Mouse (Mus musculus): ENCODE measurements at regions not wholly inside any gene's neighbourhood (a gene's known extent, or its start where the extent isn't known, plus 50 kb on each side); places are given as distances from the start of the nearest gene placed in this dataset.

- Histone ChIP-seq H3K4me3 (ENCODE audit: control insufficient read depth, low read depth, low read length) (no peak overlapping the region), H3K27me3 (ENCODE audit: control insufficient read depth, insufficient read depth, low read length) (no peaks in the 10 kb centered on the region), H3K4me1 (ENCODE audit: control insufficient read depth, insufficient read depth, low read length) (peaks cover 2% of the 10 kb centered on the region; the same call in 1 of the 2 replicates), H3K27ac (ENCODE audit: control insufficient read depth, insufficient read depth, low read depth, low read length) (no peak overlapping the region), H3K36me3 (ENCODE audit: control insufficient read depth, insufficient read depth, low read length) (no peaks in the 10 kb centered on the region)
- TF ChIP-seq CTCF (IDR thresholded peaks at IDR 0.05; ENCODE audit: control insufficient read depth, insufficient read depth, insufficient replicate concordance, low read depth, low read length): no peak
Observed at GRCm38 (mm10) chr6:51181905-51182304, 250.6 kb upstream of the Nfe2l3 start.

DNA sequence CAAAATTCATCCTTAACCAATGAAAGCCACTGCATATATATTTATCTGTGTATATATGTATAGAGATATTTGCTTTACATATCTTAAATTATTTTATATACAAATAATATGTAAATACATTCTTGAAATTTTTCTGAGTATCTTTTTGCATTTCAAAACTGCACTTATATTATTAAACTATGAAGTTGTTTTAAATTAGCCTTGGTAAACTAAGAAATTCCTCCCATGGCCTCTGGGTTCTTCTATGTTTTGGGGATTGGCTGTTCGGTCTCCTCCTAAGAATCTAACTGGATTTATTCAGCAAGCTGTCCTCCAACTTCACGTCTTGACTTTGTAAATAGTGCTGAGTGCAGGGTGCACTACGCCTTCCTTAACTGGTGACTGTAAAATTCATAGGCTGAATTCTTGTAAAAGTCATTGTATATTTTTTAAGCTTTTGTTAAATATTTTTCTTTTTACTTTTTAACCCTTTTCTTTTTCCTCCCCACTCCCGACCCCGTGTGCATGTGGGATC lies 249.6 kb upstream of the Nfe2l3 start:
- Histone ChIP-seq H3K4me1 (ENCODE audit: control insufficient read depth, insufficient read depth, low read length) (peaks cover 2% of the 10 kb centered on the region; the same call in 1 of the 2 replicates), H3K27ac (ENCODE audit: control insufficient read depth, insufficient read depth, low read depth, low read length) (no peak overlapping the region), H3K27me3 (ENCODE audit: control insufficient read depth, insufficient read depth, low read length) (no peaks in the 10 kb centered on the region), H3K4me3 (ENCODE audit: control insufficient read depth, low read depth, low read length) (no peak overlapping the region), H3K36me3 (ENCODE audit: control insufficient read depth, insufficient read depth, low read length) (no peaks in the 10 kb centered on the region)
- TF ChIP-seq CTCF (IDR thresholded peaks at IDR 0.05; ENCODE audit: control insufficient read depth, insufficient read depth, insufficient replicate concordance, low read depth, low read length): no peak
- TF ChIP-seq POLR2A (IDR thresholded peaks at IDR 0.05; ENCODE audit: control insufficient read depth, low read depth, low read length): no peak

DNA sequence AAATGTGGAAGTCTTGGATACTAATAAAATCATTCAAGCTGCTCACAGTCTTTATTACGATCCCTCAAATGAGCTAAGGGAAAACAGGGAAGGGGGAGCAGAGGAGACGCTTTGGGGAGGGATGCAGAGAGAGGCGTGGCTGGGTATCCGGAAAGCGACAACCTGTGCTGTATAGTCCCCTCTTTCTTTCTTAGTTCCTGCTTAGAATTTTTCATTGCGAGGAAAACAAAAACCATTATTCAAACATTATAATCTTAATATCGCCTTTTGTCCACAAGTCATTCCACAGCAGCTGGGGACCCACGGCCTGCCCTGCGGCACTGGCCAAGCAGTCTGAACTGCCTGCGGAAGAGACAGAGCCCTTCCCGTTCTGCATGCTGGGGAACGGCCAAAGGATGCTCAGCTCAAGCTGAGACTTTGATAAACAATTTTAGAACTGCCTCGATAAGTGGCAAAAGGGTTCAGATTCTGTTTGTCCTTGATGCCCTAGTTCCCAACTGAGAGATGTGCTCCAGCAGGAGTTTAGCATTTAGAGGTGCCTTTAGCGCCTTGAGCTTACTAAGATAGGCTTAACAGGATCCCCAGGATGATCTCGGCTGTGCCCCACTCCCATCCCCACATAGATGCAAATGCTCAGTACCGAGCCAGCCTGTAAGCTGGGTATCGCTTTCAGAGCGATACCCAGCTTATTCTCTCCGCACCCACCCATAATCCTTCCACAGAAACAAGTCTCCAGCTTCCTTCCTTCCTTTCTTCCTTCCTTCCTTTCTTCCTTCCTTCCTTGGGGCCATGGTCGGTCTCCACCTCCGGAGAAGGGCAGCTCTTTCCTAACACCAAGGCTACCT lies 248.7 kb upstream of the Nfe2l3 start:
- H3K4me3 ChIP-seq (ENCODE audit: control insufficient read depth, low read depth, low read length): no peak overlapping the region
- H3K27ac ChIP-seq (ENCODE audit: control insufficient read depth, insufficient read depth, low read depth, low read length): no peak overlapping the region
- H3K4me1 ChIP-seq (ENCODE audit: control insufficient read depth, insufficient read depth, low read length): peaks cover 2% of the 10 kb centered on the region; the same call in 1 of the 2 replicates
- no peaks in the 10 kb centered on the region for H3K36me3 ChIP-seq (ENCODE audit: control insufficient read depth, insufficient read depth, low read length)
- TF ChIP-seq CTCF (IDR thresholded peaks at IDR 0.05; ENCODE audit: control insufficient read depth, insufficient read depth, insufficient replicate concordance, low read depth, low read length) (no peak), POLR2A (IDR thresholded peaks at IDR 0.05; ENCODE audit: control insufficient read depth, low read depth, low read length) (no peak)
- H3K27me3 ChIP-seq (ENCODE audit: control insufficient read depth, insufficient read depth, low read length): no peaks in the 10 kb centered on the region

GRCm38 (mm10) chr6:51184500-51184899 lies 248.0 kb upstream of the Nfe2l3 start:
- H3K27me3 ChIP-seq (ENCODE audit: control insufficient read depth, insufficient read depth, low read length): no peaks in the 10 kb centered on the region
- H3K4me1 ChIP-seq (ENCODE audit: control insufficient read depth, insufficient read depth, low read length): peaks cover 2% of the 10 kb centered on the region; the same call in 1 of the 2 replicates
- no peak overlapping the region for H3K4me3 ChIP-seq (ENCODE audit: control insufficient read depth, low read depth, low read length)
- H3K27ac ChIP-seq (ENCODE audit: control insufficient read depth, insufficient read depth, low read depth, low read length): no peak overlapping the region
- TF ChIP-seq CTCF (IDR thresholded peaks at IDR 0.05; ENCODE audit: control insufficient read depth, insufficient read depth, insufficient replicate concordance, low read depth, low read length) (no peak), POLR2A (IDR thresholded peaks at IDR 0.05; ENCODE audit: control insufficient read depth, low read depth, low read length) (no peak)
- H3K36me3 ChIP-seq (ENCODE audit: control insufficient read depth, insufficient read depth, low read length): no peaks in the 10 kb centered on the region

- Histone ChIP-seq H3K4me3 (ENCODE audit: control insufficient read depth, low read depth, low read length) (no peak overlapping the region), H3K4me1 (ENCODE audit: control insufficient read depth, insufficient read depth, low read length) (peaks cover 2% of the 10 kb centered on the region; the same call in 1 of the 2 replicates), H3K27ac (ENCODE audit: control insufficient read depth, insufficient read depth, low read depth, low read length) (no peak overlapping the region), H3K27me3 (ENCODE audit: control insufficient read depth, insufficient read depth, low read length) (no peaks in the 10 kb centered on the region), H3K36me3 (ENCODE audit: control insufficient read depth, insufficient read depth, low read length) (no peaks in the 10 kb centered on the region)
- no peak for TF ChIP-seq CTCF (IDR thresholded peaks at IDR 0.05; ENCODE audit: control insufficient read depth, insufficient read depth, insufficient replicate concordance, low read depth, low read length)
- TF ChIP-seq POLR2A (IDR thresholded peaks at IDR 0.05; ENCODE audit: control insufficient read depth, low read depth, low read length): no peak
Observed at GRCm38 (mm10) chr6:51185201-51185600, 247.3 kb upstream of the Nfe2l3 start.

DNA sequence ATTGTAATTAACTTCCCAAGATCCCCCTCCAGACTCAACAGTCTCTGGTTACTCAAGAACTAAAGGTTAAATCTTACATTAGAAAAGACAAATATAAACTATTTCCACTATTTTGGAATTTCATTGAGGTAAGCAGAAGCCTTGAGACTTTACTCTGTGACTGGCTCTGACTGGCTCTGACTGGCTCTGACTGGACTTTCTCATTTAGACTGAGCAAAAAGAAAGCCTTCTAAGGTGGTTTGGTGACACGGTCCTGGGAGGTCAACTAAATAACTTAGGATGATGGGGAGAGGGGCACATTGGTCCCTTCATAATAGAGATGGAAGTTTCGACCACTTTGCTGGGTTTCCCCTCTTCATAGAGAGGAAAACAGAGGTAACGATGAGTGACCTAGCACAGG lies 243.3 kb upstream of the Nfe2l3 start:
- Histone ChIP-seq H3K4me3 (ENCODE audit: control insufficient read depth, low read depth, low read length) (no peak overlapping the region), H3K4me1 (ENCODE audit: control insufficient read depth, insufficient read depth, low read length) (peaks cover 7% of the 10 kb centered on the region), H3K36me3 (ENCODE audit: control insufficient read depth, insufficient read depth, low read length) (no peaks in the 10 kb centered on the region), H3K27ac (ENCODE audit: control insufficient read depth, insufficient read depth, low read depth, low read length) (no peak overlapping the region), H3K27me3 (ENCODE audit: control insufficient read depth, insufficient read depth, low read length) (no peaks in the 10 kb centered on the region)
- TF ChIP-seq POLR2A (IDR thresholded peaks at IDR 0.05; ENCODE audit: control insufficient read depth, low read depth, low read length) (no peak), CTCF (IDR thresholded peaks at IDR 0.05; ENCODE audit: control insufficient read depth, insufficient read depth, insufficient replicate concordance, low read depth, low read length) (no peak)

DNA sequence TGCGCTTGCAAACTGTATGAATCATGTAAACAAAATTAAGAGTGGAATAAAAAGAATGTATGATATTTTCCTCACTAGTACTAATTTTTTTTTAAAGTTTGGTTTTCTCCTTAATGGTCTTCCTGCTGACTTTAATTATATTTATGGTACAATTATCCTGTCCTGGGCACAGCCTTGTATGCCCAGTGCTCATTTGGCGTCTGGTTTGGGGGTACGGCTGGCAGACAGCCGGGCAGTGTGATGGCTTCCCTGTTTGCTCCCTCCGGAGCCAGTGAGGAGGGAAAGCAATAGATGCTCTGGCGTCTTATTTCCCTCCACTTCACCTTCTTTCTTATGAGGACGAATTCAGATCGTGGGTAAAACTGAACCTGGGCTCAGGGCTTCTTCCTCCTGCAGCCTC lies 239.6 kb upstream of the Nfe2l3 start:
- Histone ChIP-seq H3K27ac (ENCODE audit: control insufficient read depth, insufficient read depth, low read depth, low read length) (no peak overlapping the region), H3K4me3 (ENCODE audit: control insufficient read depth, low read depth, low read length) (no peak overlapping the region; the same call in 1 of the 2 replicates), H3K27me3 (ENCODE audit: control insufficient read depth, insufficient read depth, low read length) (no peaks in the 10 kb centered on the region), H3K4me1 (ENCODE audit: control insufficient read depth, insufficient read depth, low read length) (peaks cover 7% of the 10 kb centered on the region), H3K36me3 (ENCODE audit: control insufficient read depth, insufficient read depth, low read length) (no peaks in the 10 kb centered on the region)
- TF ChIP-seq CTCF (IDR thresholded peaks at IDR 0.05; ENCODE audit: control insufficient read depth, insufficient read depth, insufficient replicate concordance, low read depth, low read length) (no peak), POLR2A (IDR thresholded peaks at IDR 0.05; ENCODE audit: control insufficient read depth, low read depth, low read length) (no peak)
